Mouse (Mus musculus): ENCODE data around the gene Smok2b.
"Not testable (repeated sequence)": the region's sequence is repeated elsewhere in the genome, so short reads cannot be mapped to it uniquely, and the experiment has no call there.

DNA sequence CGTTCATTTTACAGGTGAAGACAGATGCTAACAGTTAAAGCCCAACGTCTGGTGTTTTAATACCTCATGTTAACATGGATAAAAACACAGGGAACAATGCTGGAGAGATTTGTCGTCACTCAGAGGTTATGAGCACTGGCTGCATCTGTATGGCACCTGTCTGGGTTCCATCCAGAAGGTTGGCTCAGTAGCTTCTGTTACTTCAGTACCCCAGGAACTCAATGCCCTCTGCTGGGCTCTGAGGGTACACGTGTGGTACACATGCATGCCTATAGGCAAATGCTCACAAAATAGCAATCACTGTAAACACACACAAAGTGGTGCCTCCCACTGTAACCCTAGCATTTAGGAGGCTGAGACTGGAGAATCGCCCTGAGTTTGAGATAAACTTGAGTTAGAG, 24.7 kb downstream of the Smok2b start:
- TF ChIP-seq POLR2A (IDR thresholded peaks at IDR 0.05; ENCODE audit: insufficient read depth, low read depth, low read length); CTCF (IDR thresholded peaks at IDR 0.05); EP300 (IDR thresholded peaks at IDR 0.05; ENCODE audit: insufficient read depth, low read depth, low read length): not testable (repeated sequence)
